Mouse (Mus musculus): ENCODE data around the gene Slc5a4a. TPM values are rescaled to one million over a fixed set of nuclear protein-coding genes. Genes with fewer than 3 reads are reported as not detected.

Gene Slc5a4a
- not detected for polyA plus RNA-seq (2017; shearing (Covaris generic))

GRCm38 (mm10) chr10:76147278-76147677, at the start of gene Slc5a4a:
TSS of gene Slc5a4a (plus strand) at chr10:76147451.

DNA sequence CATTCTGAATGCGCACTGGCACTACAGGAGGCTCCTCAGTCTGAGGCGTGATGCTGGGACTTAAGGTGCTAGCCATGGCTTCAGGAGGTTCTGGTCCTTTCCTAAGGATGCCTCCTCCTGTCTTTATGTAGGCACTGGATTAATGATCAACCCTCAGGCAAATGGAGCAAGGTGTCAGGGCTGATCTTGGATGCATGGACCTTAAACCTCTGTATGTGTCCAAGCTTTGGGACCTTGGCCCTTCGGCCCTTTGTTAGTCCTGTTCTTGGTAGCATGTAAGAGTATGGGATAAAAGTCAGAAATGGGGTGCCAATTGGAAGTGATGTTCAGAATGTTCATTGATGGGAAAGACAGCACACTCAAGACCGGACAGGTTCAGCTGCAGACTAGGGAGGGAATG, 36.4 kb upstream of the Slc5a4a start, which contains the start of gene Slc5a4b:
TSS of gene Slc5a4b (minus strand) at position 101 of the 400 bp plus-strand sequence.

GRCm38 (mm10) chr10:76237341-76238225, 90.3 kb downstream of the Slc5a4a start, which contains the start of gene Prmt2:
TSS of gene Prmt2 (minus strand) at chr10:76237865.

Other genes starting within 250 kb of the Slc5a4a start
- gene Smarcb1, start 225.8 kb upstream of the Slc5a4a start, polyA plus RNA-seq (2017; shearing (Covaris generic)): 41.5 TPM
- gene Chchd10, start 214.3 kb upstream of the Slc5a4a start, polyA plus RNA-seq (2017; shearing (Covaris generic)): 18.7 TPM
- 0.77 TPM for gene Mmp11, start 211.0 kb upstream of the Slc5a4a start, polyA plus RNA-seq (2017; shearing (Covaris generic))
- gene Gm867, start 206.8 kb upstream of the Slc5a4a start, polyA plus RNA-seq (2017; shearing (Covaris generic)): not detected
- gene Vpreb3, start 204.4 kb upstream of the Slc5a4a start, polyA plus RNA-seq (2017; shearing (Covaris generic)): 1.3 TPM
- gene Gm5134, start 192.9 kb upstream of the Slc5a4a start, polyA plus RNA-seq (2017; shearing (Covaris generic)): 0.79 TPM
- gene Zfp280b, start 114.8 kb upstream of the Slc5a4a start, polyA plus RNA-seq (2017; shearing (Covaris generic)): 32.4 TPM
- gene Slc5a4b, start 36.5 kb upstream of the Slc5a4a start, polyA plus RNA-seq (2017; shearing (Covaris generic)): 0.20 TPM
- gene Prmt2, start 90.4 kb downstream of the Slc5a4a start, polyA plus RNA-seq (2017; shearing (Covaris generic)): 18.4 TPM
- gene S100b, start 106.4 kb downstream of the Slc5a4a start, polyA plus RNA-seq (2017; shearing (Covaris generic)): not detected
- gene Dip2a, start 197.8 kb downstream of the Slc5a4a start, polyA plus RNA-seq (2017; shearing (Covaris generic)): 4.7 TPM